Mouse (Mus musculus) lung, adult 2 months (tissue): ENCODE measurements around the gene F3.

Experiments
- CTCF ChIP-seq: fragments of 200-500 bp; IDR thresholded peaks from 2 replicates; pipeline ENCODE4 v1.5.1; 2011; ENCODE audit warnings: mild to moderate bottlenecking, low read length, control low read depth; ENCODE audit not compliant: insufficient read depth
- POLR2A ChIP-seq: fragments of 200-500 bp; IDR thresholded peaks from 2 replicates; pipeline ENCODE4 v1.6.1; 2011; ENCODE audit warnings: low read depth, mild to moderate bottlenecking, control low read depth, low read length, borderline replicate concordance; ENCODE audit errors: extremely low read depth

DNA sequence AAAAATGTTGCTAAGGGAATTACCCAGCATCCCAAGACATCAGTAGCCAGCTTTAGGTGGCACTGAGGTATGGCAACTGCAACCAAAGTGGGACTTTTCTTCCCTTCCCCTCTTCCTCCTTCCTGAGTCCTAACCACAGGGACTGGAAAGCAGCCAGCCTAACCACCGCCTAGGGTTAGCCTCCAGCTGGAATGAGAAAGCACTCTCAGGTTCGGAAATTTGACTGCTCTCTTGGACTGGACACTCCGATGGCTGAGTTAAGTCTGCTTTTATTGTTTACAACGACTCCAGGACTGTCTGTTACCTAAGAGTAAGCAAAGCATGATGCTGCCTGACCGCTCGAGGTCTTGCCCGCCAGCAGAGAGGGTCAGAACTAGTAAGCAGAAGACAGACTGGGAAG, 26.2 kb upstream of the F3 start:
- no peak for TF ChIP-seq CTCF
- TF ChIP-seq POLR2A: no peak
